Mouse (Mus musculus) splenic B cell, adult 2 months (primary cell): ENCODE measurements around the gene Slc5a10.

Experiments
- DNase-seq: peaks from one replicate; pipeline ENCODE4 v3.0.0-alpha.2; 2011; ENCODE audit warnings: low read depth, low spot score
- H3K27me3 ChIP-seq: 2 replicates; pipeline ENCODE4 v1.6.1; 2012; ENCODE audit warnings: mild to moderate bottlenecking, low read length, moderate library complexity, mixed read lengths; ENCODE audit not compliant: control insufficient read depth, poor library complexity, insufficient read depth, severe bottlenecking
- H3K36me3 ChIP-seq: 2 replicates; pipeline ENCODE4 v1.6.1; 2012; ENCODE audit warnings: mild to moderate bottlenecking, low read length, moderate library complexity, mixed read lengths; ENCODE audit not compliant: control insufficient read depth, poor library complexity, insufficient read depth, severe bottlenecking

Slc5a10 gene

GRCm38 (mm10) chr11:61717990-61718389 lies 2.6 kb downstream of the Slc5a10 start:
- H3K27me3 ChIP-seq = no peaks in the 10 kb centered on the region
- DNase-seq = no peak
- H3K36me3 ChIP-seq = no peaks in the 10 kb centered on the region

- Histone ChIP-seq H3K27me3 (no peaks in the 10 kb centered on the region), H3K36me3 (no peaks in the 10 kb centered on the region)
- DNase-seq = no peak
Measured at GRCm38 (mm10) chr11:61715130-61715529, 5.5 kb downstream of the Slc5a10 start.

DNA sequence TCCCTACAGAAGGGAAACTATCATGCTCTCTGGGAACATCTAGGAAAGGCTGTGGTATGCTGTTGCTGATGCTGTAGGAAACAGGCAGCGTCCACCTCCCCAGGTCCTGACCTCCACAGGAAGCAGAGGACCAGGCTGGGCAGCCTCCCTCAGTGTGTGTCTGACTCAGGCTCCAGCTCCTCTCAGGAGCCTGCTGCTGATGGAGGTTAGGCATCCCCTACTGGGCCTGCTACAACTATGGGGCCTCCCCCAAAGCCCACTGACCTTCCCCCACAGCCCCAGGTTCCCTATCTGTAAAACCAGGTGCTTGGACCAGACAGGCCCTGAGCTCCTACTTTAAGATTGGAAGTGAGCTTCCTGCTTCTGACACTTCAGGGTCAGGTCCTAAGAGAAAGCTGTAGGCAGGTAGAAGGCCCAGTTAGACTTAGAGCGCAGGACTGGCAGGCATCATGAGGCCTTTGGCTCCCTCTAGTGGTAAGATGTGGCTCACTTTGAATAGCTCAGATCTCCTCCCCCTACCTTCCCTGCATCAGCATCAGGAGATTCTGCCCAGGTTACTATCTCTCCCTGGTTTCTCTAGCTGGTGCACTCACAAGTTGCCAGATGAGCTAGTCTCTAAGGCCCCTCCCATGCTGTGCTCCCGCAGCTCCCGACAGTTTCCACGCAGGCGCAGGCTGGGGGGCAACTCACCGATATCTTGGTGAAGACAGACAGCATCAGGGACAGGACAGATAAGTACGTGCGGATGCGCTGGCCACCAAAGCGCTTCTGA lies 6.1 kb downstream of the Slc5a10 start:
- Histone ChIP-seq H3K27me3 (no peaks in the 10 kb centered on the region), H3K36me3 (no peaks in the 10 kb centered on the region)
- DNase-seq = peak; percentile 93

DNA sequence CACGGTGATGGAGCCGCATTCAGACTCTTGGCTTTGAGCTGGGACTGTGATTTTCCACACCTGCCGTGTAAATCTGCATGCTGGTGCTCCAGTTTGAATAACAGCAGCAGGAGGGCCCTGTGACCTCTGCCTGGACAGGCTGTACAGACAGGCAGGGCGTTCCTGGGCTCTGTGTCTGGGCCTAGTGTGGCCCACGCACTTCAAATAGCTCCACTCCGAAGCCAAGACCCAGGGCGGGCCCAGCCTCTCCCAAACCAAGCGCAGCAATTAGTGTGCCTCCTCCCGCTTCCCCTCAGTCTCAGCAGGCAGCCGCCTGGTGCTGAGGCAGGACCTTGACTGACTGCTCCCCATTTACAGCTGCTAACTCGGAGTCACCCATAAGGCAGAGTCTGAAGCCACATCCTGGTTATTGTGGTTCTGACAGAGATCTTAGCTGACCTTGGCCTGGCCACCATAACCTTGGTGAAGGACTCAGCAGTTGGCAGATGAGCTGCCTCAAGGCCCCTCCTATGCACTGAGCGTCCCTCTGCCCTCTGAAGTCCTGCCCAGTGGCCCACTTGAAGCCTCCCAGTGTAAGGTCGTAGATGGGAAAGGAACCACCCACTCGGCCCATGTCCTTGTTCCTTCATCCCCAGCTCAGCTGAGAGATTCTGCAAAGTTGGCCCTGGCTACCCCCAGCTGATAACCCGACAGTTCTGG lies 7.3 kb downstream of the Slc5a10 start:
- no peaks in the 10 kb centered on the region for H3K27me3 ChIP-seq
- DNase-seq = no peak

GRCm38 (mm10) chr11:61708928-61709327 lies 11.7 kb downstream of the Slc5a10 start:
- DNase-seq = peak; percentile 50
- Histone ChIP-seq H3K27me3 (no peaks in the 10 kb centered on the region), H3K36me3 (no peaks in the 10 kb centered on the region)

More for the DNA sequence above, 7.3 kb downstream of the Slc5a10 start:
- H3K36me3 ChIP-seq = no peaks in the 10 kb centered on the region

GRCm38 (mm10) chr11:61706232-61706631 lies 14.4 kb downstream of the Slc5a10 start:
- Histone ChIP-seq H3K27me3 (no peaks in the 10 kb centered on the region), H3K36me3 (no peaks in the 10 kb centered on the region)
- no peak for DNase-seq

DNA sequence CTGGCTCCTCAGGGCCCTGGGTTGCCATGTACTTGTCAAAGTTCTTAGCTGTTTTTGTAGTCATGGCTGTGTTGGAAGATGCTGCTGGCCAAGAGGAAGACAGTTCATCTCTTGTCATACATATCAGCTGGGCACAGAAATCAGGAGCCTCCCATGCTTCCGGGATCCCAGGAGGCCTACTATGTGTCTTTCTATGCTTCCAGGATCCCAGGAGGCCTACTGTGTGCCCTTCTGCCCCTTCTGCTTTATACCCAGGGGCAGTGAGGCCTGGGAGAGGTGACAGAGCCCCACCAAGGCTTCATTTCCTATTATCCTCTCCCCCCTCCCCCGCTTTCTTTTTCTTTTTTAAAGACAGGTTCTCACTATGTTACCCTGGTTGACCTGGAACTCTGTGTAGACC lies 15.0 kb downstream of the Slc5a10 start:
- no peak for DNase-seq
- Histone ChIP-seq H3K36me3 (no peaks in the 10 kb centered on the region), H3K27me3 (no peaks in the 10 kb centered on the region)

GRCm38 (mm10) chr11:61702494-61702893 lies 18.1 kb downstream of the Slc5a10 start:
- DNase-seq = no peak
- no peaks in the 10 kb centered on the region for H3K36me3 ChIP-seq
- no peaks in the 10 kb centered on the region for H3K27me3 ChIP-seq

GRCm38 (mm10) chr11:61701696-61702095 lies 18.9 kb downstream of the Slc5a10 start:
- DNase-seq = no peak
- H3K36me3 ChIP-seq = no peaks in the 10 kb centered on the region
- no peaks in the 10 kb centered on the region for H3K27me3 ChIP-seq

- no peak for DNase-seq
- no peaks in the 10 kb centered on the region; the same call in 1 of the 2 replicates for H3K36me3 ChIP-seq
- no peaks in the 10 kb centered on the region for H3K27me3 ChIP-seq
Measured at GRCm38 (mm10) chr11:61699933-61700332, 20.7 kb downstream of the Slc5a10 start.

GRCm38 (mm10) chr11:61699460-61699859 lies 21.2 kb downstream of the Slc5a10 start:
- DNase-seq = no peak
- Histone ChIP-seq H3K27me3 (no peaks in the 10 kb centered on the region), H3K36me3 (no peaks in the 10 kb centered on the region; the same call in 1 of the 2 replicates)

DNA sequence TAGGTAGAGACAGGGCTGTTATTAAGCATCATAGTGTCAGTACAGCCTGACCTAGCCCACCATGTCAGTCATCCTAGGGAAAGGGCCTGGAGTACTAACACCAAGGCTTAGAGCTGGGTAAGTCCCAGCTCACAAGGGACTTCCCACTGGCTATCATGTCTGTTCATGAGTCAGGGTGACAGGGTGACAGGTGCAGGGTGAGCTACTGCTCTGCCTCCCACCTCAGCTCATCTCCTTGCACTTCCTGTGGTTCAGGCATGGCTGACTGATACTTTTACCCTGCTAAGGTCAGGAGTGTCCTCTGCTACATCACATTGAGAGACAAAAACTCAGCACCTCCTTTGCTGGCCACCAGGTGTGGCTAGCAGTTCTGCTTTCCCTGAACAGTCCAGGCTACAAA lies 21.8 kb downstream of the Slc5a10 start:
- Histone ChIP-seq H3K27me3 (no peaks in the 10 kb centered on the region), H3K36me3 (no peaks in the 10 kb centered on the region; the same call in 1 of the 2 replicates)
- DNase-seq = peak; percentile 51

- Histone ChIP-seq H3K36me3 (no peaks in the 10 kb centered on the region; the same call in 1 of the 2 replicates), H3K27me3 (no peaks in the 10 kb centered on the region)
- DNase-seq = no peak
Measured at GRCm38 (mm10) chr11:61692996-61693395, 27.6 kb downstream of the Slc5a10 start.

DNA sequence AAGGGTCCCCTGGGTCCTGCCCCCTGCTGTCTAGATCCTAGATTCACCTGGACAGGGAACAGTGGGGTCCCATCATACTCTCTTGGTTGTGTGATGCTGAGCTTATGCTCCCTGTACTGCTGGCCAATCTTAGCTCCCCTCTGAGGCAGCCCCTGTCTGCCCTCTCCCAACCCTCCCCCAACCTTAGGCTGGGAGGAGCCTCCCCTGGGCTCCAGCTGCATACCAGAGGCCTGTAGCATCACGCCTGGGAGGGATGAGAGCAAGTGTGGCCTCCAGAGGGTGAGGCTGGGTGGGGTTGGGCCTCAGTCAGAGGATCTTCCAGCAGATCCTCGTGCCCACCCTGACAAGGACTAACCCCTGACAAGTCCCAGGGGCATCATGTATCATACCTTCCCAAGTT lies 33.0 kb downstream of the Slc5a10 start:
- H3K36me3 ChIP-seq = no peaks in the 10 kb centered on the region
- no peak for DNase-seq
- H3K27me3 ChIP-seq = no peaks in the 10 kb centered on the region

GRCm38 (mm10) chr11:61686906-61687453 lies 33.6 kb downstream of the Slc5a10 start:
- Histone ChIP-seq H3K36me3 (no peaks in the 10 kb centered on the region), H3K27me3 (no peaks in the 10 kb centered on the region)
- DNase-seq = no peak
